Mouse (Mus musculus): ENCODE measurements around the gene Ccl19. TPM values are rescaled to one million over a fixed set of nuclear protein-coding genes. Genes with fewer than 3 reads are reported as not detected.

Ccl19 gene
- not detected for total RNA-seq (2023)

DNA sequence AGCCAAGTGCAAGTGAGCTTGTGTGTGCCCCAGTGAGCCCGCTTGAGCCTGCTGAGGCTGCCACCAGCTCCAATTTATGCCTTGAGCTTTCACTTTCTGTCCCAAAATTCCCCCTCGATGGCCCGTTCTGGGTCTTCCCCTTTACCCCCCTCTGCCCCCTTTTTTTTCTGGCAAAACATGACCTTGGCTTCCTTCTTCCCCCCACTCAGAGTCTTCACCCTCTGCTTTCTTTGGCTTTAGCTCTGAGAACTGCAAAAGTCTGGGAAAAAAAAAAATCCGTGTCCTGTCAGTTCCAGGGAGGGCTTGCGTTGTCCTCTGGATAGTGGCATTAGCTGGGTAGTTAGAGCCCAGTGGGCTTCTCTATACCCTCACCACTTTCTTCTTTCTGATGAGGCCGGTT lies at the start of gene Ccl19:
Gene Ccl19, minus strand, starts transcription at position 101 of the 400 bp plus-strand sequence.

DNA sequence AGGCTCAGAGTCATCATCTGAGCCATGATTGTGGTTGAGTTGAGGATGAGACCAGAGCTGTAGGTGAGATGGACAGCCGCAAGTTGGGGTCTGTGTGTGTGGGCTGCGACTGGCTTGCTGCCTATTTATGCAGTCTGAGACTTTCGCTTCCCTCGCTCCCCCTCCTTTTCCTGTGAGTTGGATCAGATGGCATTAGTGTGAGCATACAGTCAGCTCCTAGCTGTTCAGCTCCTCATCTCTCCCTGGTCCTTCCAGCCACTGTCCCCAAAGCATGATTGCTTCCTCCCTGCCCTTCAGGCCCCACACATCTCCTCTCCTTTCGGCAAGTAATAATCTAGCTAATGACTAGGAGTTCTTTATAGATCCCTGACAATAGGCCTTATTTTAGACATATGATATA lies 17.5 kb upstream of the Ccl19 start, which contains the start of gene Ccl21a:
Gene Ccl21a, minus strand, starts transcription at position 101 of the 400 bp plus-strand sequence.

DNA sequence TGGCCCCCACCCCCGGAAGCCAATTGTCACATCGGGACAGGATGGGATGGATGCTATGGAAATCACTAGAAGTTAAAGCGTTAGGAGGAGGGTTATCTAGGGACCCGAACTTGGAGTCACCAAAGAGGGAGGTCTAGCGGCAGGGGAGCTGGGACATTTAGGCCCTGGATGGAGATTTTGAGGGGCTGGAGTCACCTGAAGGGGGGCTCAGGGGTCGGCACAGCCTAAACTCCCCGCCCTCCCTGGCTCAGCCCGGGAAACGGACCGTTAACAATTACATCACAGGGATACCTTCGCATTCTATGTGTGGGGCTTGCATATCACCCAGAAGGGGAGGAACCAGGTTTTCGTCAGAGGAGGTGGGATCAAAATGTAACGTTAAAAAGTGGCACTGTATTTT lies 21.1 kb downstream of the Ccl19 start, which contains the start of gene 4930578G10Rik:
Gene 4930578G10Rik, plus strand, starts transcription at position 301 of the 400 bp plus-strand sequence.

Other genes starting within 250 kb of the Ccl19 start
- 0.24 TPM for gene Fam205a2, start 228.4 kb downstream of the Ccl19 start, total RNA-seq (2023)
- gene Gm10591, start 144.4 kb downstream of the Ccl19 start, total RNA-seq (2023) = not detected
- not detected for gene Gm2564, start 126.9 kb downstream of the Ccl19 start, total RNA-seq (2023)
- gene Ccl27b, start 101.3 kb downstream of the Ccl19 start, total RNA-seq (2023) = not detected
- gene Il11ra2, start 94.7 kb downstream of the Ccl19 start, total RNA-seq (2023) = not detected
- gene 4930578G10Rik, start 21.0 kb downstream of the Ccl19 start, total RNA-seq (2023) = not detected
- gene Ccl21a, start 17.4 kb upstream of the Ccl19 start, total RNA-seq (2023) = not detected
- gene Fam205a1, start 97.3 kb upstream of the Ccl19 start, total RNA-seq (2023) = not detected
- gene Gm12394, start 100.2 kb upstream of the Ccl19 start, total RNA-seq (2023) = not detected
- gene Fam205c, start 117.7 kb upstream of the Ccl19 start, total RNA-seq (2023) = not detected
- not detected for gene Phf24, start 160.1 kb upstream of the Ccl19 start, total RNA-seq (2023)
- 23.1 TPM for gene Dnajb5, start 193.2 kb upstream of the Ccl19 start, total RNA-seq (2023)
- gene 1700022I11Rik, start 213.0 kb upstream of the Ccl19 start, total RNA-seq (2023) = not detected
- 105 TPM for gene Vcp, start 243.9 kb upstream of the Ccl19 start, total RNA-seq (2023)

Measured in CD4-positive naive resting alpha-beta T cell, adult 57 days (primary cell).